Mouse (Mus musculus) embryonic facial prominence, embryonic 12.5 days (tissue): ENCODE data around the gene Gm10024. TPM values are rescaled to one million over a fixed set of nuclear protein-coding genes. Genes with fewer than 3 reads are reported as not detected.
"Not testable (repeated sequence)": the region's sequence is repeated elsewhere in the genome, so short reads cannot be mapped to it uniquely, and the experiment has no call there.

ENCODE experiments used
- ATAC-seq: fragments of 200-750 bp; cut with Nextera tagmentation; 2 replicates; pipeline ENCODE4 v1.8.0; 2017; ENCODE audit not compliant: insufficient number of reproducible peaks, insufficient read depth, low FRiP score, low TSS enrichment
- H3K27ac ChIP-seq: fragments of 300-500 bp; sonication (generic); 2 replicates; pipeline ENCODE4 v1.5.1; 2016; ENCODE audit warnings: mild to moderate bottlenecking
- H3K27me3 ChIP-seq: fragments of 300-500 bp; sonication (generic); 2 replicates; pipeline ENCODE4 v1.6.1; 2016; ENCODE audit warnings: mild to moderate bottlenecking, moderate library complexity
- H3K36me3 ChIP-seq: fragments of 300-500 bp; sonication (generic); 2 replicates; pipeline ENCODE4 v1.6.1; 2016; ENCODE audit warnings: mild to moderate bottlenecking
- H3K4me1 ChIP-seq: fragments of 300-500 bp; sonication (generic); 2 replicates; pipeline ENCODE4 v1.6.1; 2016
- H3K4me2 ChIP-seq: fragments of 300-500 bp; sonication (generic); replicated peaks from 2 replicates; pipeline ENCODE4 v1.6.1; 2016; ENCODE audit warnings: mild to moderate bottlenecking, moderate library complexity
- H3K4me3 ChIP-seq: fragments of 300-500 bp; sonication (generic); 2 replicates; pipeline ENCODE4 v1.5.1; 2016; ENCODE audit warnings: mild to moderate bottlenecking
- H3K9ac ChIP-seq: fragments of 300-500 bp; sonication (generic); 2 replicates; pipeline ENCODE4 v1.6.1; 2016; ENCODE audit warnings: mild to moderate bottlenecking, moderate library complexity
- H3K9me3 ChIP-seq: fragments of 300-500 bp; sonication (generic); 2 replicates; pipeline ENCODE4 v1.6.1; 2016; ENCODE audit warnings: mild to moderate bottlenecking, moderate library complexity
- whole genome bisulfite sequencing: fragments of 180-500 bp; shearing (Covaris S2); methylation state at CpG from one replicate; pipeline ENCODE4 v1.1.7; 2016; 5-methylcytosine and 5-hydroxymethylcytosine counted together
- polyA plus RNA-seq: library from polyadenylated mRNA; unstranded; fragments of >200 nt; fragmentation: Nextera tagmentation; extraction: Ambion mirVana; gene quantifications from 2 replicates; pipeline ENCODE4 v1.2.1, GENCODE M21; 2016

The Gm10024 gene
- polyA plus RNA-seq: not detected in 2 replicates

- H3K4me3 ChIP-seq, H3K9ac ChIP-seq, H3K4me2 ChIP-seq, H3K27ac ChIP-seq, ATAC-seq, H3K9me3 ChIP-seq, H3K4me1 ChIP-seq, H3K36me3 ChIP-seq, H3K27me3 ChIP-seq: not testable (repeated sequence)
Measured at GRCm38 (mm10) chr10:77711157-77711556, at the start of gene Gm10024. Gene Gm10024, plus strand, starts transcription at chr10:77711457.

GRCm38 (mm10) chr10:77663949-77664665 lies 47.1 kb upstream of the Gm10024 start:
- H3K9me3 ChIP-seq: no peaks in the 10 kb centered on the region
- H3K4me1 ChIP-seq: no peaks in the 10 kb centered on the region
- H3K36me3 ChIP-seq: no peaks in the 10 kb centered on the region
- WGBS: 47% methylated on average over 43 of the region's 43 CpGs
- no peak overlapping the region for H3K27ac ChIP-seq
- no peak overlapping the region for H3K4me2 ChIP-seq
- no peak overlapping the region for H3K4me3 ChIP-seq
- ATAC-seq: no peak
- no peak overlapping the region for H3K9ac ChIP-seq
- H3K27me3 ChIP-seq: no peaks in the 10 kb centered on the region

- 87% methylated on average over 8 of the region's 8 CpGs for whole genome bisulfite sequencing
- Histone ChIP-seq H3K9ac (no peak overlapping the region), H3K4me1 (no peaks in the 10 kb centered on the region), H3K27ac (no peak overlapping the region), H3K4me3 (no peak overlapping the region), H3K9me3 (no peaks in the 10 kb centered on the region), H3K36me3 (no peaks in the 10 kb centered on the region), H3K4me2 (no peak overlapping the region), H3K27me3 (no peaks in the 10 kb centered on the region)
- no peak for ATAC-seq
Measured at GRCm38 (mm10) chr10:77666342-77666741, 44.9 kb upstream of the Gm10024 start.

GRCm38 (mm10) chr10:77667402-77667801 lies 43.9 kb upstream of the Gm10024 start:
- ATAC-seq: no peak

GRCm38 (mm10) chr10:77670710-77671109 lies 40.5 kb upstream of the Gm10024 start:
- Histone ChIP-seq H3K27me3 (peaks cover 6% of the 10 kb centered on the region; the same call in 1 of the 2 replicates), H3K9me3 (no peaks in the 10 kb centered on the region), H3K9ac (no peak overlapping the region), H3K4me3 (no peak overlapping the region), H3K36me3 (no peaks in the 10 kb centered on the region), H3K27ac (no peak overlapping the region), H3K4me2 (no peak overlapping the region), H3K4me1 (no peaks in the 10 kb centered on the region)
- 73% methylated on average over 4 of the region's 4 CpGs for WGBS
- ATAC-seq: no peak

More at GRCm38 (mm10) chr10:77667402-77667801, 43.9 kb upstream of the Gm10024 start:
- Histone ChIP-seq H3K4me1 (no peaks in the 10 kb centered on the region), H3K9me3 (no peaks in the 10 kb centered on the region), H3K36me3 (no peaks in the 10 kb centered on the region), H3K4me3 (no peak overlapping the region), H3K27ac (no peak overlapping the region), H3K9ac (no peak overlapping the region), H3K4me2 (no peak overlapping the region), H3K27me3 (no peaks in the 10 kb centered on the region)
- 94% methylated on average over 4 of the region's 4 CpGs for WGBS

GRCm38 (mm10) chr10:77671519-77671918 lies 39.7 kb upstream of the Gm10024 start:
- Histone ChIP-seq H3K4me3 (no peak overlapping the region), H3K4me2 (no peak overlapping the region), H3K27ac (no peak overlapping the region), H3K4me1 (no peaks in the 10 kb centered on the region), H3K27me3 (peaks cover 10% of the 10 kb centered on the region), H3K36me3 (no peaks in the 10 kb centered on the region), H3K9ac (no peak overlapping the region), H3K9me3 (no peaks in the 10 kb centered on the region)
- 85% methylated on average over 4 of the region's 4 CpGs for WGBS
- ATAC-seq: no peak

GRCm38 (mm10) chr10:77673765-77674164 lies 37.5 kb upstream of the Gm10024 start:
- no peak overlapping the region for H3K27ac ChIP-seq
- no peak overlapping the region for H3K9ac ChIP-seq
- H3K4me1 ChIP-seq: peaks cover 14% of the 10 kb centered on the region; the same call in 1 of the 2 replicates
- H3K36me3 ChIP-seq: no peaks in the 10 kb centered on the region
- ATAC-seq: no peak
- H3K9me3 ChIP-seq: no peaks in the 10 kb centered on the region
- H3K4me3 ChIP-seq: no peak overlapping the region
- WGBS: 53% methylated on average over 13 of the region's 13 CpGs
- no peak overlapping the region for H3K4me2 ChIP-seq
- peaks cover 32% of the 10 kb centered on the region for H3K27me3 ChIP-seq

- Histone ChIP-seq H3K27me3 (peaks cover 41% of the 10 kb centered on the region), H3K9ac (peak overlapping the region; percentile 41; the same call in 1 of the 2 replicates), H3K4me1 (peaks cover 14% of the 10 kb centered on the region; the same call in 1 of the 2 replicates), H3K4me2 (peak overlapping the region; percentile 76), H3K4me3 (peak overlapping the region; percentile 37), H3K27ac (0 out of 2 replicates have a peak overlapping the region, but pooled peaks have one; percentile 7), H3K36me3 (no peaks in the 10 kb centered on the region), H3K9me3 (no peaks in the 10 kb centered on the region)
- WGBS: under 1% methylated on average over 35 of the region's 35 CpGs
- ATAC-seq: no peak
Measured at GRCm38 (mm10) chr10:77677562-77677961, 33.7 kb upstream of the Gm10024 start.

- Histone ChIP-seq H3K27ac (no peak overlapping the region), H3K36me3 (no peaks in the 10 kb centered on the region), H3K4me1 (peaks cover 14% of the 10 kb centered on the region), H3K9me3 (no peaks in the 10 kb centered on the region), H3K4me2 (no peak overlapping the region), H3K9ac (no peak overlapping the region), H3K4me3 (no peak overlapping the region), H3K27me3 (peaks cover 47% of the 10 kb centered on the region)
- ATAC-seq: no peak
- WGBS: 75% methylated on average over 7 of the region's 7 CpGs
Measured at GRCm38 (mm10) chr10:77682994-77683393, 28.3 kb upstream of the Gm10024 start.

- Histone ChIP-seq H3K27me3 (peaks cover 49% of the 10 kb centered on the region), H3K9ac (no peak overlapping the region), H3K4me3 (no peak overlapping the region), H3K36me3 (no peaks in the 10 kb centered on the region), H3K27ac (no peak overlapping the region), H3K9me3 (no peaks in the 10 kb centered on the region), H3K4me1 (peaks cover 9% of the 10 kb centered on the region), H3K4me2 (no peak overlapping the region)
- no peak for ATAC-seq
- WGBS: 20% methylated on average over 8 of the region's 8 CpGs
Measured at GRCm38 (mm10) chr10:77684181-77684580, 27.1 kb upstream of the Gm10024 start.

GRCm38 (mm10) chr10:77685895-77686664 lies 25.2 kb upstream of the Gm10024 start, which contains the start of gene Tspear:
Gene Tspear, plus strand, starts transcription at chr10:77686569.
- Histone ChIP-seq H3K27me3 (peaks cover 53% of the 10 kb centered on the region), H3K9me3 (no peaks in the 10 kb centered on the region), H3K27ac (no peak within 1 kb of the TSS), H3K9ac (no peak within 1 kb of the TSS), H3K4me1 (peaks cover 9% of the 10 kb centered on the region), H3K4me2 (no peak within 1 kb of the TSS; the same call in 1 of the 2 replicates), H3K36me3 (no peaks in the 10 kb centered on the region), H3K4me3 (no peak within 1 kb of the TSS)
- WGBS: 2% methylated on average over 22 of the region's 22 CpGs
- no peak for ATAC-seq

- Histone ChIP-seq H3K9me3 (no peaks in the 10 kb centered on the region), H3K27me3 (peaks cover 53% of the 10 kb centered on the region), H3K27ac (no peak overlapping the region), H3K4me1 (peaks cover 9% of the 10 kb centered on the region), H3K4me3 (no peak overlapping the region), H3K4me2 (no peak overlapping the region; the same call in 1 of the 2 replicates), H3K36me3 (no peaks in the 10 kb centered on the region), H3K9ac (no peak overlapping the region)
- 22% methylated on average over 10 of the region's 10 CpGs for WGBS
- ATAC-seq: no peak
Measured at GRCm38 (mm10) chr10:77687021-77687420, 24.2 kb upstream of the Gm10024 start.
